Mouse (Mus musculus): ENCODE results near the gene Chd4. TPM values are rescaled to one million over a fixed set of nuclear protein-coding genes. Genes with fewer than 3 reads are reported as not detected.

Gene Chd4
- polyA plus RNA-seq (2012; rRNA removed): 123 and 129 TPM in 2 replicates

DNA sequence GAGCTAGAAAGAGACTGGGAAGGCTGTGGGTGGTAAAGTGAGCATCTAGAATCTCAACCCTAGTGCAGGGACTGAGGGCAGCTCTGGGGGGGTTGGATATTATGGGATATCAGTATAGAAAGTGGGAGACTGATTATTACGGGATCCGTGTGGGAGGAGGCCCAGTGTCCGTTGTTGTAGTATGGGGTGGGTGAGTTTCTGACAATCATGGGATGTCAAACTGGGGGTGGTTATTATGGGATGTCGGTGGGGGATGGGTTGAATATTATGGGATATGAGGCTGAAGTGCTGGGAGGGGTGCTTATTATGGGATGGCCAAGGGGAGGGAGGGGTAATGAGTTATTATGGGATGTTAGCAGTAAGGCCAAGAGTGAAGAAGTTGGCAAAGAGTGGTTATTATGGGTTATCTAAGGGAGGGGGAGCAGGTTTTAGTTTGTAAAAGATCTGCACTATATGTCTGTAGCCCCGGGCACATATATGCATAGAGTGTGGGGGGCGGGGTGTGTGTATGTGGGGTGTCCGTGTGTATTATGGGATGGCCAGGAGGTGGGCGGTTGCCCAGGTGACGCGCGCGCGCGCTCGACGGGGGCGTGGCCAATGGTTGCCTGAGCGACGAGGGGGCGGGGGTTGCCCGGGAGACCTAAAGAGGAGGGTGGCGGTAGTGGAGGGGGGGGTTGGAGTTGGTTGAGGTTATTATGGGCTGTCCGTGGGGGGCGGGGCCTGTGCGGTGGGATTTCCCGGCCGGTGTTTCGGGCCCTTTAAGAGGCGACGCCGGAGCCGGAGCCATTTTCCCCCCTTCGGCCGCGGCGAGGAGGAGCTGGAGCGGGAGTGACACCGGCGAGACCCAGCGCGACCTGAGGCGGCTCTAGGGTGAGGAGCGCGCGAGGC, at the start of gene Chd4:
Gene Chd4 (plus strand): TSS at position 591 of the 888 bp plus-strand sequence.

DNA sequence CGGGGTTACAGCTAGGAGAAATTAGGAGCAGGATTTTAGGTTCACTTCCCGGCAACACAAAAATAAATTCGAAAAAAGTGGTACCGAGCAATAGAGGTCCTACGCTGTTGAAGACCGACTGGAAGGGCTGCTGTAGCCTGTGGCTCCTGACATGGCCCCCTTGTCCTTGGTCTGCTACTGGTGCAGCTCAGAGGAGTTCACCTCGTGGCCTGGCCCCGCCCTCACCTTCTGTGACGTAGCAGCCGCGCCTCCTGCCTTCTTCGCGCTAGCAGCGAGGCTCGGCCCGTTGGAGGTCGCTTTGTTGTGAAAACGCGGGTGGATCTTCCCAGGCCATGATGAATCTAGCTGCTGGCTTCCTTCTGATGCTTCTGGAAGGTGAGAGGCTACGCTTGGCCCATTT, 46.1 kb upstream of the Chd4 start, which contains the start of gene Acrbp:
Gene Acrbp (plus strand): TSS at position 12 of the 400 bp plus-strand sequence.

DNA sequence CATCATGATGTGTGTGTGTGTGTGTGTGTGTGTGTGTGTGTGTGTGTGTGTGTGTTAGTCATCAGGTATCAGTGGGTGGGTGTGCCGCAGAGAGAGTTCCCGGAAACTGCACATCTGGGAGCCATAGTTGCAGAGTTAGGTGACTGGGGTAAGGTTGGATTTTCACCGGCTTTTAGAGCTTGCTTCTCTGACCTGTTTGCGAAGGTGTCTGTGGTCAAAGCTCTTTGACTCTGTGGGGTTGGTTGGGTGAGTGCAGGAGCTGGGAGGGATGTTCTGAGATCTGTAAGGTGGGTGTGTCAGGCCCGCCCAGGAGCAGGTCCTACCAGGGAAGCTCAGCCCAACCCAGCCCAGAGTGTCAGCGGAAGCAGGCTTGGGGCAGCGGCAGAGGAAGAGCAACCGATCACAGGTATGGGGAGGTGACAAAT, 28.2 kb upstream of the Chd4 start, which contains the start of gene Lpar5:
Gene Lpar5 (plus strand): TSS at position 350 of the 425 bp plus-strand sequence.

DNA sequence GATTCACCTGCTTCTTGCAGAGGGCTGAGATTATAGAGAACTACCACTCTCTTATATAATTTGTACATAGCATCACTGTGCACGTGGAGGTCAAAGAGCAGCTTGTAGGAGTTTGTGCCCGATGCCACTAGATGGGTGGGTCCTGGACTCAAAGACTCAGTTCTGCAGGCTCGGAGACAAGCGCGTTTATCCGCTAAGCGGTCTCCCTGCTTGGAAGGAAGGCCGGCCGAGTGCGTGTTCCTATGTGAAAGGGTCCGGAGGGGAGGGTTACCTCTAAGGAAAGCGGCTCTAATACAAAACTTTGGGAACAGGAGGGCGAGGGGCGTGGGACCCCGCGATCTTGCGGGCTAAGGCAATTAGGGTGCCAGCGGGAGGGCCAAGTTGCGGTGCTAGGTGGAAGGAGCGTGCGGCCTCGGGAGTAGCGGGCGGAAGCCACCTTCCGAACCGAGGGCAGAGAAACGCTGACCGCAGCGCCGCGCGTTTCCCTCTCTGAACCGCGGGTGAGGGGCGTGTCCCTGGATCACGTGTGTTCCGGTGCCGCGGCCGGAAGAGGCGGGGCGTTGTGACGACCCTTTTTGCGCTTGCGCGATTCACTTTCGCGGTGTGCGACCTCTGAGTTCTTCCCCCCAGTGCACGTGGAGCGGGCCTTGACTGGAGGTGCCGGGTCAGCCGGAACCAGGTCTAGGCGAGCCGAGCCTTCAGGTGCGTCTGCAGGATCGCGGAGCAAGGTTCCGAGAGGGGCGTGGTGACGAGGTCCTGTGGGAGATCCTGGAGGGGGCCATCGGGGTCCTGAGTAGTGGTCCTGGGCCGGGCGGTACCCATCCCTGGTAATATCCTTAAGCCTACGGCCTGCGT, 35.7 kb downstream of the Chd4 start, which contains the start of gene Nop2:
Gene Nop2 (plus strand): TSS at position 608 of the 855 bp plus-strand sequence.

DNA sequence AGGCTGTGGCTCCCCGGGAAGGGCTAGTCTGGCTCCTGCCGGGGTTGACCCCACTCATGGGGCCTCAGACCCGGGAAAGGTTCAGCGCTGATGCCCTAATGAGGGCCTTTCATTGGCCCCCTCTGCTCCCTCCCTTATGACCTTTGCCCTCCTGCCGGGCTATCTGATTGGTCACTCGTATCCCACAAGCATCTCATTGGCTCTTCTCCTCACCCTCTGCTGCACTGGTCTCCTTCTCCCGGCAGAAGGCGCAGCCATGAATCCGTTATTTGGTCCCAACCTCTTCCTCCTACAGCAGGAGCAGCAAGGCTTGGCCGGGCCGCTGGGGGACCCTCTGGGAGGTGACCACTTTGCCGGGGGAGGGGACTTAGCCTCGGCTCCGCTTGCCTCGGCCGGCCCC, 49.2 kb downstream of the Chd4 start, which contains the start of gene Iffo1:
Gene Iffo1 (plus strand): TSS at position 241 of the 400 bp plus-strand sequence.

DNA sequence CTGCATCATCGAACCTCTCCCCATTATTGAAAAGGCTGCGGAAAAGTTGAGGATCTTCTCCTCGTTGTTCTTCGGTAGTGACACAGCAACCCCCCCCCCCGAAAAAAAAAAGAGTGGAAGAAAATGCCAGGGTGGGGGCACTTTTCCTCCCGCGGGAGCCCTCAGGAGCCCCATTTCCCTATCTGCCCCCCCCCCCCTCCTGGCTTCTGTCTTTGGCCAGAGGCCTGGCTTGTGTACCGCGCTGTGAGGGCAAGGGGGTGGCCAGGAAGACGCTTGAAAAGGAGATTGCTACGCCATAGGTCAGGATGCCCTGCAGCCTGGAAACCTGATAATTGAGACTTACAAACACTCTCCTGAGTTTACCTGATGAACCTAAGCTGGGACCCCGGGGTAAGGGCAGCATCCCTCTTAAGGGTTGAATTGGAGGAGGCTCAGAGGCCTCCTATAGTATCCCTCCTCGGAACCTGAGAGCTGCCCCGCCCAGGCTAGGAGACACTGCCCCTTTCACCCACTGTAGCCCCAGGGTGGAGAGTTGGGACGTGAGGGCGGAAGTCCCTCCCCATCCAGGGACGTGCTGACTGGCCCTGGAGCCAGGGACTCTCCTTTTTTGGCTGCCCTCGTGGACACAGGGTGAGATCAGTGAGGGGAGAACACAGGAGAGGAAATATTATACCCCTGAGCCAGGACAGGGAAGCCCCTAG, 70.4 kb downstream of the Chd4 start, which contains the start of gene Gapdh:
Gene Gapdh (minus strand): TSS at position 417 of the 701 bp plus-strand sequence.

Other genes with a start within 250 kb of the Chd4 start
- 143 and 182 TPM in 2 replicates for gene P3h3, start 238.2 kb upstream of the Chd4 start, polyA plus RNA-seq (2012; rRNA removed)
- 72.7 and 75.1 TPM in 2 replicates for gene Gpr162, start 232.0 kb upstream of the Chd4 start, polyA plus RNA-seq (2012; rRNA removed)
- 0.18 and 0.20 TPM in 2 replicates for gene Cd4, start 207.8 kb upstream of the Chd4 start, polyA plus RNA-seq (2012; rRNA removed)
- gene Lag3, start 184.3 kb upstream of the Chd4 start, polyA plus RNA-seq (2012; rRNA removed): 4.0 and 4.2 TPM in 2 replicates
- 2,372 and 2,516 TPM in 2 replicates for gene Ptms, start 175.9 kb upstream of the Chd4 start, polyA plus RNA-seq (2012; rRNA removed)
- gene Mlf2, start 164.6 kb upstream of the Chd4 start, polyA plus RNA-seq (2012; rRNA removed): 531 and 537 TPM in 2 replicates
- 135 and 153 TPM in 2 replicates for gene Cops7a, start 130.4 kb upstream of the Chd4 start, polyA plus RNA-seq (2012; rRNA removed)
- 36.3 and 46.5 TPM in 2 replicates for gene Pianp, start 99.3 kb upstream of the Chd4 start, polyA plus RNA-seq (2012; rRNA removed)
- gene Zfp384, start 86.8 kb upstream of the Chd4 start, polyA plus RNA-seq (2012; rRNA removed): 104 and 109 TPM in 2 replicates
- gene Ing4, start 56.2 kb upstream of the Chd4 start, polyA plus RNA-seq (2012; rRNA removed): 150 and 154 TPM in 2 replicates
- 33.4 and 35.8 TPM in 2 replicates for gene Acrbp, start 46.3 kb upstream of the Chd4 start, polyA plus RNA-seq (2012; rRNA removed)
- gene Lpar5, start 28.1 kb upstream of the Chd4 start, polyA plus RNA-seq (2012; rRNA removed): 0.57 and 1.2 TPM in 2 replicates
- gene Nop2, start 35.9 kb downstream of the Chd4 start, polyA plus RNA-seq (2012; rRNA removed): 41.9 and 42.5 TPM in 2 replicates
- 30.9 and 37.7 TPM in 2 replicates for gene Iffo1, start 49.3 kb downstream of the Chd4 start, polyA plus RNA-seq (2012; rRNA removed)
- 2,744 and 3,766 TPM in 2 replicates for gene Gapdh, start 70.5 kb downstream of the Chd4 start, polyA plus RNA-seq (2012; rRNA removed)
- 207 and 239 TPM in 2 replicates for gene Ncapd2, start 95.7 kb downstream of the Chd4 start, polyA plus RNA-seq (2012; rRNA removed)
- 67.8 and 68.4 TPM in 2 replicates for gene Mrpl51, start 95.8 kb downstream of the Chd4 start, polyA plus RNA-seq (2012; rRNA removed)
- gene Vamp1, start 119.6 kb downstream of the Chd4 start, polyA plus RNA-seq (2012; rRNA removed): 21.0 and 25.2 TPM in 2 replicates
- gene Tapbpl, start 135.9 kb downstream of the Chd4 start, polyA plus RNA-seq (2012; rRNA removed): 2.4 and 3.3 TPM in 2 replicates
- 0.21 and 0.28 TPM in 2 replicates for gene Cd27, start 141.0 kb downstream of the Chd4 start, polyA plus RNA-seq (2012; rRNA removed)
- gene Tuba3a, start 190.1 kb downstream of the Chd4 start, polyA plus RNA-seq (2012; rRNA removed): 0.04 TPM in 1 of 2 replicates, not detected in the other
- gene Ltbr, start 217.9 kb downstream of the Chd4 start, polyA plus RNA-seq (2012; rRNA removed): 11.7 and 18.6 TPM in 2 replicates
- gene Scnn1a, start 224.7 kb downstream of the Chd4 start, polyA plus RNA-seq (2012; rRNA removed): 0.36 and 0.73 TPM in 2 replicates